Mouse (Mus musculus): ENCODE results near the gene Gabbr2.

DNA sequence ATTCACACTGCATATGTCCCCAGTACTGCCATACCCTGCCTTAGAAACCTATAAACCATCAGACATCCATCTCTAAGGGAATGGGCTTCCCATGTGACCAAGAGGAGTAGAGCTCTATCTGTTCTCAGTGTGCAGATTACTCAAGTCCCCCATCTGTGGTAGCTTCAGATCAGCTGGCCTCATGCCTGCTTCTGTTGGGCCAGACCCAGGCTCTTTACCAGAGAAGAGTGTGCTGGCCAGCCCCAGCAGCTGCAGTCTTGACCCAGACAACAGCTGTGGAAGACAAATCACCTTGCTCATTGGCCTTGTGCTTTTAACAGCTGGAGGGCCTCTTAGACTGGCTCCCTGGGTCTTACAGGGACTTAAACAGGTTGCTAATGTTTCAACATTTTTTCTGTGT, 25.1 kb downstream of the Gabbr2 start:
- TF ChIP-seq CTCF (IDR thresholded peaks at IDR 0.05; ENCODE audit: insufficient read depth, low read length) (no peak), POLR2A (IDR thresholded peaks at IDR 0.05; ENCODE audit: borderline replicate concordance, extremely low read depth, low read depth, low read length) (no peak)
